Mouse (Mus musculus) limb, embryonic 13.5 days (tissue): Measurements from ENCODE around the gene Eif4e. TPM values are rescaled to one million over a fixed set of nuclear protein-coding genes. Genes with fewer than 3 reads are reported as not detected.

Experiments
- ATAC-seq: fragments of 200-750 bp; cut with Nextera tagmentation; 2 replicates; pipeline ENCODE4 v1.8.0; 2017; ENCODE audit warnings: low read depth, moderate number of reproducible peaks, moderate TSS enrichment; ENCODE audit not compliant: low FRiP score
- H3K27ac ChIP-seq: fragments of 300-500 bp; sonication (generic); 2 replicates; pipeline ENCODE4 v1.5.1; 2015; ENCODE audit warnings: inconsistent platforms, mild to moderate bottlenecking, moderate library complexity
- H3K27me3 ChIP-seq: fragments of 300-500 bp; sonication (generic); 2 replicates; pipeline ENCODE4 v1.6.1; 2015; ENCODE audit warnings: mild to moderate bottlenecking, inconsistent platforms
- H3K36me3 ChIP-seq: fragments of 300-500 bp; sonication (generic); 2 replicates; pipeline ENCODE4 v1.6.1; 2015; ENCODE audit warnings: inconsistent platforms, mild to moderate bottlenecking, moderate library complexity
- H3K4me1 ChIP-seq: fragments of 300-500 bp; sonication (generic); 2 replicates; pipeline ENCODE4 v1.6.1; 2015; ENCODE audit warnings: inconsistent platforms
- H3K4me2 ChIP-seq: fragments of 300-500 bp; sonication (generic); replicated peaks from 2 replicates; pipeline ENCODE4 v1.6.1; 2015; ENCODE audit warnings: inconsistent platforms, mild to moderate bottlenecking, moderate library complexity
- H3K4me3 ChIP-seq: fragments of 300-500 bp; sonication (generic); 2 replicates; pipeline ENCODE4 v1.5.1; 2015; ENCODE audit warnings: moderate library complexity, mild to moderate bottlenecking, inconsistent platforms
- H3K9ac ChIP-seq: fragments of 300-500 bp; sonication (generic); 2 replicates; pipeline ENCODE4 v1.6.1; 2015; ENCODE audit warnings: mild to moderate bottlenecking, inconsistent platforms
- H3K9me3 ChIP-seq: fragments of 300-500 bp; sonication (generic); 2 replicates; pipeline ENCODE4 v1.6.1; 2016; ENCODE audit warnings: inconsistent platforms
- WGBS: fragments of 180-500 bp; shearing (Covaris S2); methylation state at CpG from one replicate; pipeline ENCODE4 v1.1.7; 2015; 5-methylcytosine and 5-hydroxymethylcytosine counted together
- polyA plus RNA-seq: library from polyadenylated mRNA; unstranded; fragments of >200 nt; fragmentation: Nextera tagmentation; extraction: Ambion mirVana; gene quantifications from 2 replicates; pipeline ENCODE4 v1.2.1, GENCODE M21; 2015

The Eif4e gene
- polyA plus RNA-seq, 1 experiment from 2014 or later, result 402 TPM

GRCm38 (mm10) chr3:138498731-138499130, 27.2 kb upstream of the Eif4e start:
- 49% methylated on average over 4 of the region's 4 CpGs for WGBS

GRCm38 (mm10) chr3:138499854-138500740, 25.9 kb upstream of the Eif4e start:
- H3K36me3 ChIP-seq, result no peaks in the 10 kb centered on the region
- H3K4me2 ChIP-seq, result no peak overlapping the region
- no peak for ATAC-seq
- H3K9me3 ChIP-seq, result no peaks in the 10 kb centered on the region
- no peak overlapping the region for H3K27ac ChIP-seq
- H3K4me3 ChIP-seq, result no peak overlapping the region
- no peak overlapping the region for H3K9ac ChIP-seq
- H3K4me1 ChIP-seq, result no peaks in the 10 kb centered on the region
- WGBS, result 62% methylated on average over 15 of the region's 15 CpGs
- H3K27me3 ChIP-seq, result no peaks in the 10 kb centered on the region

More at GRCm38 (mm10) chr3:138498731-138499130, 27.2 kb upstream of the Eif4e start:
- H3K9me3 ChIP-seq, result no peaks in the 10 kb centered on the region
- no peak for ATAC-seq
- no peaks in the 10 kb centered on the region for H3K4me1 ChIP-seq
- H3K27me3 ChIP-seq, result no peaks in the 10 kb centered on the region
- no peak overlapping the region for H3K4me3 ChIP-seq
- no peak overlapping the region for H3K27ac ChIP-seq
- no peak overlapping the region for H3K4me2 ChIP-seq
- H3K9ac ChIP-seq, result no peak overlapping the region
- H3K36me3 ChIP-seq, result no peaks in the 10 kb centered on the region

- H3K9ac ChIP-seq, result no peak overlapping the region
- H3K27me3 ChIP-seq, result no peaks in the 10 kb centered on the region
- no peaks in the 10 kb centered on the region for H3K36me3 ChIP-seq
- ATAC-seq, result no peak
- H3K4me3 ChIP-seq, result no peak overlapping the region
- no peaks in the 10 kb centered on the region for H3K9me3 ChIP-seq
- 86% methylated on average over 11 of the region's 11 CpGs for WGBS
- H3K4me2 ChIP-seq, result no peak overlapping the region
- no peak overlapping the region for H3K27ac ChIP-seq
- no peaks in the 10 kb centered on the region for H3K4me1 ChIP-seq
Observed at GRCm38 (mm10) chr3:138503754-138504153, 22.2 kb upstream of the Eif4e start.

- Histone ChIP-seq H3K9ac (no peak overlapping the region), H3K36me3 (no peaks in the 10 kb centered on the region), H3K4me2 (no peak overlapping the region), H3K4me1 (no peaks in the 10 kb centered on the region), H3K4me3 (no peak overlapping the region), H3K9me3 (no peaks in the 10 kb centered on the region), H3K27ac (no peak overlapping the region), H3K27me3 (no peaks in the 10 kb centered on the region)
- ATAC-seq, result no peak
- 62% methylated on average over 6 of the region's 6 CpGs for WGBS
Observed at GRCm38 (mm10) chr3:138506749-138507148, 19.2 kb upstream of the Eif4e start.

DNA sequence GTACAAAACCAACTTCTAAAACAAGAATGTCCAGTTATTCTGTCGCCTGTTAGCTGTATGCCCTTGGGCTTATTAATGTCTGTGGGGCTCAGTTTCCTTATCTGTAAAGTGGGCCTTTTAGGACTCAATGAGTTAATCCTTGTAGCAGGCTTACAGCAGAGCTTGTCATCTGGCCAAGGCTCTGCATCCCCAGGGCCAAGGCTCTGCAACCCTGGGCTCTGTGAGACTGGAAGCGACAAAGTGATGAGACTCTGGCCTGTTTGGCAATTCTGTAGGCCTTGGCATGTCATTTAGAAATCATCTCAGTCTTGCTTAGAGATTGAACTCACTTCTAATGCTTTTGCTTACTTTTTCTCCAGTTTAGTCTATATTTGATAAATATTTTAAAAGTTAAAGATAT, 16.4 kb upstream of the Eif4e start:
- 93% methylated on average over 2 of the region's 2 CpGs for WGBS
- no peak for ATAC-seq
- Histone ChIP-seq H3K27me3 (no peaks in the 10 kb centered on the region), H3K27ac (no peak overlapping the region), H3K9ac (no peak overlapping the region), H3K9me3 (no peaks in the 10 kb centered on the region), H3K36me3 (no peaks in the 10 kb centered on the region), H3K4me1 (0 out of 2 replicates have a peak, but pooled peaks cover 6% of the 10 kb centered on the region), H3K4me3 (no peak overlapping the region), H3K4me2 (no peak overlapping the region)

DNA sequence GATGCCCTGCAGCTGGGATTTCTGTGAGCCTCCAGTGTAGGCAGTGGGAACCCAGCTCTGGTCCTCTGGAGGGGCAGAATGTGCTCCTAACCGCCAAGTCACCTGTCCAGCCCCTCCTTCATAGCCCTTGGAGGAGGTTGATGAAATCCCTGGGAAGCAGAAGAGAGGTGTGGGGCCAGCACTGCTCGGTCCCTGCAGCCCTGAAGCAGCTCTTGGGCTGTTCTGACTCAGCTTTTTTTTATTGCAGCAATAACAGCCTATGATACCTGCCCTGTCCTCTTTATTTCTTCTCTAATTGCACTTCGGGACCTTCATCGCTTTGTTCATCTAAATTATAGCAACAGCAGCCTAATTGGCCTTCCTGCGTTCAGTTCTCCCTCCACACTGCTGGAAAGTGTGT, 15.5 kb upstream of the Eif4e start:
- 0 out of 2 replicates have a peak, but pooled peaks cover 6% of the 10 kb centered on the region for H3K4me1 ChIP-seq
- no peak overlapping the region for H3K27ac ChIP-seq
- H3K9me3 ChIP-seq, result no peaks in the 10 kb centered on the region
- no peak overlapping the region for H3K4me3 ChIP-seq
- H3K4me2 ChIP-seq, result no peak overlapping the region
- no peaks in the 10 kb centered on the region for H3K27me3 ChIP-seq
- H3K36me3 ChIP-seq, result no peaks in the 10 kb centered on the region
- WGBS, result 40% methylated on average over 5 of the region's 5 CpGs
- H3K9ac ChIP-seq, result no peak overlapping the region
- ATAC-seq, result no peak

- WGBS, result 42% methylated on average over 12 of the region's 12 CpGs
- H3K4me1 ChIP-seq, result 0 out of 2 replicates have a peak, but pooled peaks cover 6% of the 10 kb centered on the region
- no peaks in the 10 kb centered on the region for H3K36me3 ChIP-seq
- no peak overlapping the region for H3K27ac ChIP-seq
- H3K9me3 ChIP-seq, result no peaks in the 10 kb centered on the region
- no peak overlapping the region for H3K9ac ChIP-seq
- H3K4me3 ChIP-seq, result peak overlapping the region; percentile 11; the same call in 1 of the 2 replicates
- ATAC-seq, result no peak
- H3K27me3 ChIP-seq, result no peaks in the 10 kb centered on the region
- peak overlapping the region; percentile 46 for H3K4me2 ChIP-seq
Observed at GRCm38 (mm10) chr3:138513243-138513642, 12.7 kb upstream of the Eif4e start.

- Histone ChIP-seq H3K4me2 (no peak overlapping the region), H3K4me3 (no peak overlapping the region), H3K27ac (no peak overlapping the region), H3K4me1 (0 out of 2 replicates have a peak, but pooled peaks cover 6% of the 10 kb centered on the region), H3K36me3 (no peaks in the 10 kb centered on the region), H3K27me3 (no peaks in the 10 kb centered on the region), H3K9me3 (no peaks in the 10 kb centered on the region), H3K9ac (no peak overlapping the region)
- WGBS, result 69% methylated on average over 3 of the region's 3 CpGs
- no peak for ATAC-seq
Observed at GRCm38 (mm10) chr3:138514749-138515148, 11.2 kb upstream of the Eif4e start.

GRCm38 (mm10) chr3:138515656-138516370, 10.2 kb upstream of the Eif4e start:
- ATAC-seq, result no peak
- Histone ChIP-seq H3K27ac (no peak overlapping the region), H3K4me2 (no peak overlapping the region), H3K4me1 (0 out of 2 replicates have a peak, but pooled peaks cover 6% of the 10 kb centered on the region), H3K27me3 (no peaks in the 10 kb centered on the region), H3K9ac (no peak overlapping the region), H3K9me3 (no peaks in the 10 kb centered on the region), H3K36me3 (no peaks in the 10 kb centered on the region), H3K4me3 (no peak overlapping the region)
- WGBS, result 74% methylated on average over 10 of the region's 10 CpGs

GRCm38 (mm10) chr3:138517881-138518280, 8.1 kb upstream of the Eif4e start:
- Histone ChIP-seq H3K27me3 (no peaks in the 10 kb centered on the region), H3K36me3 (no peaks in the 10 kb centered on the region), H3K4me3 (no peak overlapping the region), H3K9me3 (no peaks in the 10 kb centered on the region), H3K4me2 (no peak overlapping the region), H3K27ac (no peak overlapping the region), H3K4me1 (0 out of 2 replicates have a peak, but pooled peaks cover 6% of the 10 kb centered on the region), H3K9ac (no peak overlapping the region)
- ATAC-seq, result no peak
- 55% methylated on average over 3 of the region's 3 CpGs for WGBS

- Histone ChIP-seq H3K36me3 (no peaks in the 10 kb centered on the region), H3K4me1 (no peaks in the 10 kb centered on the region), H3K9me3 (no peaks in the 10 kb centered on the region), H3K27ac (no peak overlapping the region), H3K4me2 (no peak overlapping the region), H3K27me3 (no peaks in the 10 kb centered on the region), H3K4me3 (no peak overlapping the region), H3K9ac (no peak overlapping the region)
- ATAC-seq, result no peak
- 79% methylated on average over 6 of the region's 6 CpGs for WGBS
Observed at GRCm38 (mm10) chr3:138519218-138519617, 6.8 kb upstream of the Eif4e start.

GRCm38 (mm10) chr3:138523956-138524355, 2.0 kb upstream of the Eif4e start:
- ATAC-seq, result no peak
- 89% methylated on average over 4 of the region's 4 CpGs for WGBS
- no peaks in the 10 kb centered on the region for H3K36me3 ChIP-seq
- H3K4me2 ChIP-seq, result no peak overlapping the region
- no peak overlapping the region for H3K4me3 ChIP-seq
- no peaks in the 10 kb centered on the region for H3K27me3 ChIP-seq
- peaks cover 14% of the 10 kb centered on the region for H3K4me1 ChIP-seq
- no peaks in the 10 kb centered on the region for H3K9me3 ChIP-seq
- H3K9ac ChIP-seq, result no peak overlapping the region
- no peak overlapping the region for H3K27ac ChIP-seq
